ENCODE assay signal across 22 mouse cellular contexts in the genomic region with DNA sequence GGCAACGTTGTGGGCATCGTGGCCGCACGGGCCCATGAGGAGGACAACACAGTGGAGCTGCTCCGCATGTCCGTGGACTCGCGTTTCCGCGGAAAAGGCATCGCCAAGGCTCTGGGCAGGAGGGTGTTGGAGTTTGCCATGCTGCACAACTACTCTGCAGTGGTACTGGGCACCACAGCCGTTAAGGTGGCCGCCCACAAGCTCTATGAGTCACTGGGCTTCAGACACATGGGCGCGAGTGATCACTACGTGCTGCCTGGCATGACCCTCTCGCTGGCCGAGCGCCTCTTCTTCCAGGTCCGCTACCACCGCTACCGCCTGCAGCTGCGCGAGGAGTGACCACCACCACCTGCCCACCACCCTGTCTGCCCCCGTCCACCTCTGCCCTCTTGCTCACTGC. TPM values are rescaled to one million over a fixed set of nuclear protein-coding genes. Genes with fewer than 3 reads are reported as not detected.
DNase-seq lines count a peak whose midpoint lies in the region; ATAC-seq and TF ChIP-seq lines count a peak whose summit lies in the region.
"Had no signal": no experiment of that assay in that cellular context is flagged by ENCODE, and none has a peak within 500 bp of the region (broad histone marks: within the 10 kb centered on the region; RNA-seq: fewer than 3 reads in every experiment).

No protein-coding gene starts in this region.

- TF ChIP-seq CTCF in intestine, postnatal 0 days (IDR thresholded peaks at IDR 0.05; ENCODE audit: low read depth): no peak

- H3K4me3 ChIP-seq in intestine, embryonic 14.5 days (ENCODE audit: low read depth, low read length): no peak overlapping the region
- no peak overlapping the region for H3K4me3 ChIP-seq in intestine, postnatal 0 days (ENCODE audit: low read depth, low read length)
- H3K4me3 ChIP-seq: forebrain, embryonic 13.5 days; heart, adult 2 months; heart, embryonic 12.5 days; hindbrain, embryonic 12.5 days; intestine, embryonic 15.5 days had no signal

- H3K9me3 ChIP-seq in intestine, embryonic 14.5 days (ENCODE audit: control insufficient read depth, low read length): no peaks in the 10 kb centered on the region
- no peaks in the 10 kb centered on the region for H3K9me3 ChIP-seq in intestine, postnatal 0 days (ENCODE audit: control insufficient read depth)
- H3K9me3 ChIP-seq: forebrain, embryonic 13.5 days; heart, embryonic 12.5 days; hindbrain, embryonic 12.5 days; intestine, embryonic 15.5 days had no signal

- no peak overlapping the region for H3K27ac ChIP-seq in intestine, embryonic 14.5 days (ENCODE audit: low read depth)
- H3K27ac ChIP-seq in intestine, postnatal 0 days (ENCODE audit: low read depth, low read length): no peak overlapping the region
- H3K27ac ChIP-seq: forebrain, embryonic 13.5 days; heart, adult 2 months; hindbrain, embryonic 12.5 days; intestine, embryonic 15.5 days had no signal

- ATAC-seq in frontal cortex, adult (ENCODE audit: low TSS enrichment): 0 out of 2 replicates have a peak, but pooled peaks have one; percentile 24
- no peak for ATAC-seq in intestine, embryonic 14.5 days (replicated peaks; ENCODE audit: low FRiP score, low TSS enrichment, low read depth)
- no peak for ATAC-seq in intestine, postnatal 0 days
- ATAC-seq: activated CD4-positive, CD25-positive, alpha-beta regulatory T cell, adult 4 months; forebrain, embryonic 13.5 days; forebrain, postnatal 0 days; hindbrain, embryonic 16.5 days; intestine, embryonic 15.5 days; Patski had no signal

- H3K4me1 ChIP-seq in intestine, embryonic 14.5 days (replicated peaks; ENCODE audit: control insufficient read depth, insufficient read depth, low read length): peaks cover 4% of the 10 kb centered on the region; the same call in 1 of the 2 replicates
- H3K4me1 ChIP-seq in intestine, postnatal 0 days (replicated peaks; ENCODE audit: control insufficient read depth, insufficient read depth, low read length): no peaks in the 10 kb centered on the region

- no peaks in the 10 kb centered on the region for H3K36me3 ChIP-seq in intestine, embryonic 14.5 days (ENCODE audit: control insufficient read depth, insufficient read depth, low read length)
- no peaks in the 10 kb centered on the region for H3K36me3 ChIP-seq in intestine, postnatal 0 days (ENCODE audit: control insufficient read depth, insufficient read depth)
- H3K36me3 ChIP-seq: intestine, embryonic 15.5 days had no signal

- DNase-seq in frontal cortex, postnatal 25 days (ENCODE audit: low spot score in 2 of 2): no peak
- DNase-seq in intestine, embryonic 14.5 days (ENCODE audit: low spot score): peak; percentile 42
- peak; percentile 43 to 56 for DNase-seq in right cerebral cortex, adult 2 months (ENCODE audit: low spot score in 2 of 2)
- no peak for DNase-seq in right cerebral cortex, postnatal 14 days
- no peak for DNase-seq in adrenal gland, postnatal 14 days
- DNase-seq: cerebellum, adult 2 months; cerebellum, postnatal 14 days; forebrain, postnatal 0 days; gastrocnemius, postnatal 36 days; heart, adult 2 months; heart, postnatal 36 days had no signal

- no peak overlapping the region for H3K9ac ChIP-seq in intestine, embryonic 14.5 days (ENCODE audit: low read length)
- H3K9ac ChIP-seq in intestine, postnatal 0 days (ENCODE audit: low read depth, low read length): no peak overlapping the region
- H3K9ac ChIP-seq: forebrain, embryonic 13.5 days; forebrain, postnatal 0 days; heart, embryonic 12.5 days; hindbrain, embryonic 12.5 days; intestine, embryonic 15.5 days had no signal

- 94% methylated on average over 25 of the region's 25 CpGs for WGBS in intestine, embryonic 14.5 days
- 97% methylated on average over 25 of the region's 25 CpGs for whole genome bisulfite sequencing in intestine, postnatal 0 days

- peaks cover 36% of the 10 kb centered on the region for H3K27me3 ChIP-seq in intestine, embryonic 14.5 days (replicated peaks; ENCODE audit: control insufficient read depth, insufficient read depth, low read length)
- peaks cover 38% of the 10 kb centered on the region for H3K27me3 ChIP-seq in intestine, postnatal 0 days (replicated peaks; ENCODE audit: control insufficient read depth, insufficient read depth, low read length)

- no peak overlapping the region for H3K4me2 ChIP-seq in intestine, embryonic 14.5 days (ENCODE audit: low read length)
- no peak overlapping the region for H3K4me2 ChIP-seq in intestine, postnatal 0 days (replicated peaks; ENCODE audit: low read depth)
- H3K4me2 ChIP-seq: forebrain, embryonic 13.5 days; heart, embryonic 12.5 days; hindbrain, embryonic 12.5 days; intestine, embryonic 15.5 days had no signal

RNA-seq across cellular contexts. Expression of gene Nat8l, which starts 5.0 kb away (rescaled TPM):
- 0.39 and 0.42 TPM in 2 replicates for polyA plus RNA-seq in intestine, embryonic 14.5 days (2014; fragmentation: Nextera tagmentation; extraction: Ambion mirVana)
- polyA plus RNA-seq in intestine, postnatal 0 days (2015; fragmentation: Nextera tagmentation; extraction: Ambion mirVana): 0.10 TPM in 2 replicates
- 17.1 and 18.7 TPM in 2 replicates for total RNA-seq in adrenal gland, postnatal 14 days (2021)
- polyA plus RNA-seq: activated CD4-positive, CD25-positive, alpha-beta regulatory T cell, adult 4 months; C2C12 had no signal

RNA-seq across cellular contexts. Expression of gene Gm1673, which starts 17.6 kb away (rescaled TPM):
- polyA plus RNA-seq in intestine, embryonic 14.5 days (2014; fragmentation: Nextera tagmentation; extraction: Ambion mirVana): 69.7 and 74.9 TPM in 2 replicates
- 26.0 and 26.7 TPM in 2 replicates for polyA plus RNA-seq in intestine, postnatal 0 days (2015; fragmentation: Nextera tagmentation; extraction: Ambion mirVana)
- total RNA-seq in adrenal gland, postnatal 14 days (2021): 10.8 and 19.4 TPM in 2 replicates
- total RNA-seq: gastrocnemius, adult 8-10 months; gastrocnemius, postnatal 36 days had no signal
- polyA plus RNA-seq: activated CD4-positive, CD25-positive, alpha-beta regulatory T cell, adult 4 months had no signal

Comparison
In these comparisons a context has a peak if more than half of its experiments do, and no peak if none do; other contexts are left out.
1. DNase-seq: peak in intestine, embryonic 14.5 days (single experiment) and right cerebral cortex, adult 2 months (2 of 2); none in frontal cortex, postnatal 25 days (0 of 2), right cerebral cortex, postnatal 14 days (single experiment) and adrenal gland, postnatal 14 days (single experiment).